Mouse (Mus musculus) heart, adult 2 months (tissue): ENCODE data around the gene Cep112.

ENCODE experiments used
- CTCF ChIP-seq: fragments of 200-600 bp; IDR thresholded peaks from 2 replicates; pipeline ENCODE4 v1.8.1; 2022; ENCODE audit warnings: antibody characterized with exemption, mild to moderate bottlenecking, moderate library complexity
- POLR2A ChIP-seq: fragments of 200-500 bp; IDR thresholded peaks from 2 replicates; pipeline ENCODE4 v1.6.1; 2011; ENCODE audit warnings: mild to moderate bottlenecking, low read depth, low read length, control low read depth; ENCODE audit not compliant: insufficient read depth

- no peak for TF ChIP-seq CTCF
- no peak for TF ChIP-seq POLR2A
These were observed 433.9 kb downstream of the Cep112 start for GRCm38 (mm10) chr11:108858846-108859245.
